Mouse (Mus musculus) bone marrow macrophage, adult 2 months (primary cell): ENCODE data around the gene B230118H07Rik.

Experiments used
- CTCF ChIP-seq: IDR thresholded peaks from 2 replicates; pipeline ENCODE4 v1.5.1; 2012; ENCODE audit warnings: low read depth, mild to moderate bottlenecking, low read length, moderate library complexity
- POLR2A ChIP-seq: IDR thresholded peaks from 2 replicates; pipeline ENCODE4 v1.6.1; 2012; ENCODE audit warnings: mild to moderate bottlenecking, low read depth, low read length, borderline replicate concordance

DNA sequence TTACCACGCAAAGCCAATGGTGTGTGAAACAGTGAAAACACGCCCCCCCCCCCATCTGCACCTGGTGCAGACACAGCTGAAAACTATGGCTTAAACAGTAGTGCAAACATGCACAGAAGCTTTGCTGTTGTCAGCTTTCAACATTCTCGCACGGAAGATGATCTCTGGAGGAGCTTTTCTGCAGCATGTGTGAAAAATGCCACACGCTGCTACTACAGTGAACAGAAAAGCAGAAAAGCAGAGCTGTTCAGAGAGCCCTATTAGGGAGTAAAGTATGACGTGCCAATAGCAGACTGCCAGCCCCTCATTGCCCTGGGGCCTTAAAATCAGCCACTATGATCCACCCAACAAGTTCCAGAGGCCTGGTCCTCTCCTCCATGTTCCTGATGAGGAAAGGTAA is 86.1 kb downstream of the B230118H07Rik start:
- no peak for TF ChIP-seq CTCF
- TF ChIP-seq POLR2A, result no peak
